Mouse (Mus musculus): ENCODE measurements around the gene Trim52.

Trim52 gene

DNA sequence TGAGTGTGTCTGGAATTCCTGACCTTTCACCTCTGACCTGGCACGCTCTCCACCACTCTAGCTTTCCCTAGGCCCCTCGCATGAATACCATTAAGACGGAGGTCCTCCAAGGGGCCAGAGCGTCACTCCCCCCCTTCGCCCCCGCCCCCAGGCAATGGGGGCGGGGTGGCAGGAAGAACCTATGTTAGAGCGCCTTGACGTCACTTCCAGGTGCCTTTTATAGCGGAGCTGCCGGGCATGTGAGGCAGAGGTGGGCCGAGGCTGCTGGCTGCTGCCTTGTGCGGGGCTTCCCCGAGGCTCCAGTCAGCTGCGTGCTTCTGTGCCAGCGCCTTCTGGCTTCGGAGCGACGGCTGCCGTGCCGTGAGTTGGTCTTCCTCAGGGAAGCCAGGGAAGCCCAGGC, at the start of gene Trim52:
TSS of gene Trim52 (plus strand) at position 219 of the 400 bp plus-strand sequence.
- DNase-seq (ENCODE audit: low spot score), result no peak

DNA sequence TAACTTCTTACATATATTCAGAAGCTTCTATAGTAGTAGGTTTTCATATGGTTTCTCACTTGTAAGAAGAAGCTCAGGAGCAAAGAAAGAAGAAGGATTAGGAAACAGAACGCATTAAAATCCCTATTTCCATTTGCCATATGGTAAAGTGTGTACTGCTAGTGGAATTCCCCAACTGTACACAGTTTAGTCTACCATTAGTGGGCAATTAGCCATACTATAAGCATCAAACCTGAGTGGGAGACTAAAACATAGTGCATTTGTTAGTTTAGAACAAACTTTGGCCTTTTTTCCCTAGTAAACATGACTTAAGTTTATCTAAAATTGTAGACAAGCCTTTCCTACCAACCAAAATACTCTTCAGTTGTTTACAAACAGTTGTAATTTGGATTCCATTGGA, 33.4 kb upstream of the Trim52 start:
- no peak for DNase-seq (ENCODE audit: low spot score)

DNA sequence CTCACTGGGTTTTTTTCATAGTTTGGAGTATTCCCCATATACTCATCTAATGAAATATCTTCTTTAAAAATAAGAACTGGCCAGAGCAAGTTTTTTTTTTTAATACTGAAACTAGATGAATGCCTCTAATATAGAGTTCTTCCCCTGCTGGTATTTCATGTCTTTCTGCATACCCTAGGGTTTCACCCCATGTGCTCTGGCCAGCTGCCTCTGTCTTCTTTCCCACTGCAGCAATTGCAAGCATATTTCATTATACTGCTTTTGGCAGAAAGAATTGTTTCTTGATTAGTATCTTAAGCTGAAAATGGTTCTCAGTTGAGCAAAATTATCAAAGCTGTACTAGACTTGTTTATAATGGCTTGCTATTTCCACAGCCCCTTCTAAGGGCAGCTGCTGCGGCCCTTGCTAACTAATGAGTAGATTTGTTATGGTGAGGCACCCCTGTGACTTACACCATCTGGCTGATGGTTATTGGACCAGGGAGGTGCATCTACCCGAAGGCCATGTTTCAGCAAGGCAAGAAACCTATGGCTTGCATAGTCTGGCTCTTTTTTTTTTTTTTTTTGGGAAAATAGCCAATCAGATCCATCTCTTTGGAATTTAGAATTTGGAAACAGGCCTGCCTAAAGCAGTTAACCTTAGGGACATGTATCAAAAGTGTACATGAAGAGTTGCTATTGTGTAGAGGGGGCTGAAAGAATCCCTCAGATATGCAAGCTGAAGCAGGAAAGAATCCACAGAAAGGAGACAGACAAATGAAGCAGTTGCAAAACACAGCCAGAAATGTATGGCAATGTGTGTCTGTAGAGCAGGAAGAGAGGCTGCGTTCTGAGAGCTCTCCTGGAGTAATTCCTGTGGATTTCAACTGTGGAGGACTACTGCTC, 30.6 kb upstream of the Trim52 start:
- peak; percentile 47 for DNase-seq (ENCODE audit: low spot score)

DNA sequence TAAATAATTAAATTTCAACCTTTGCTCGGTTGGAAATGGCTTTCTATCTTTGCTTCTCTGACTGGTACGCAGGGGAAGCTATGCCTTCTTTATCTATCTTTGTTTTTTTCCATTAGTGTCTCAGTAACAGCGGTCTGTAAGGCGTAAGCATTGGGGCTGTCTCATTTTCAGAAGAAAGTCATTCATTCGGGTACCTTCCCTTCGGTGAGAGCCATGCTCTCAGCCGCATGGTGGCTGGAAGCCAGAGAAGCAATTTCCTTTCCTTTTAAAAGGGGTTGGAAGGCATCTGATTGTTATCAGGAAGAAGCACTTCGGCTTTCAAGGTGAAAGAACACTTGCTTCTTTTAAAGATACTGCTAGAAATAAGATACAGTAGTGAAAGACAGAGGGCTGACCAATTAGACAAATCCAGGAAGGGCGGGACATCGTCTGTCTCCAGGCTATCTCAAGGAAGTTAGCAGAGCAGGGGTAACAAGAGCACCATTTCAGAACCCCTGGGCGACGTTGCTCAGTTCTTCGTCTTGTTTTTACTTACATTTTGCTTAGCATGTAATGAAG, 17.4 kb upstream of the Trim52 start:
- DNase-seq (ENCODE audit: low spot score), result no peak

DNA sequence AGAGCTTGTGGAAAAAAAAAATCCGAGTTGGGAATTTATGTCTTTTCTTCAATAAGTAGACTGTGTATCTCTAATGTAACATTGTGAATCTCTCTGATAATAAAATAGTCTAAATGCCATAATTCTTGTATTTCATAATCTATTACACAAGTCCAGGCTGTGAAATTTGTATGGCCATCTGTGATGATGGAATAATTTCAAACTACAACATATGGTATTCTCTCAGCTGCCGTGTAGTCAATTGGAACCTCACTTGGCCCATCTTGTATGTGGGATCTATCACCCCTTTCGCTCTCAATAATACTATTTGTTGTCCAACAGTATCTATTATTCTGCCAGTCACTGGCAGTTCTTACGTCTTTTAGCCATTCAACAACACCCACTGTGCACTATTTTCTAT, 9.2 kb upstream of the Trim52 start:
- no peak for DNase-seq (ENCODE audit: low spot score)

DNA sequence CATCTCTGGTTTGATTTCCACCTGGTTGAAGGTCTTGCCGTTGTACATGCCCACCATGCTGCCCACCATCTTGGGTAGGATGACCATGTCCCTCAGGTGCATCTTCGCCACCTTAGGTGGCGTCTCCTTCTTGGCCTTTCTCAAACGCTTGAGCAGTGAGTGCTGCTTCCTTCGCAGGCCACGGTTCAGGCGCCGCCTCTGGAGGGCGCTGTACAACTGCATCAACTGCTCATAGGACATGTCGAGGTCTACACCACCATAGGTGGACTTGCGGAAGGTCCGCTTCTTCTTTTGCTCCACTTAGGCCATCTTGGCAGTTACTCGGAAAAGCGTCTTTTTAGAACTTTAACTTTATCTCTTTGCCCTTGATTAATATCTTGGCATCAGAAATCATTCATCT, 5.1 kb upstream of the Trim52 start:
- DNase-seq (ENCODE audit: low spot score), result no peak

DNA sequence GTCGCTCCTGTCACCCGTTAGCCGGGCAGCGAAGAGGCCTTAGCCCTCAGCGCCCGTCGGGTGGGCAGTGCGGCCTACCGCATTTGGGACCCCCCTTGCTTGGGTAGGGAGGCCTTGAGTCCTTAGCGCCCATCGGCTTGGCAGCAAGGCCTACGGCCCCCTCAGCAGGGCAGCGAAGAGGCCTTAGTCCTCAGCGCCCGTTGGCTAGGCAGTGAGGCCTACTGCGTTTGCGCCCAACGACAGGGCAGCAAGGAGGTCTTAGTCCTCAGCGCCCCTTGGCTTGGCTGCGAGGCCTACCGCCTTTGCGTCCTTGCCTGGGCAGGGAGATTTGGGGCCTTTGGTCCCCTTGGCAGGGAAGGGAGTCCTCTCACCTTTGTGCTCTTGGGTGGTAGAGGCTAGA, 427 bp downstream of the Trim52 start:
- no peak for DNase-seq (ENCODE audit: low spot score)

DNA sequence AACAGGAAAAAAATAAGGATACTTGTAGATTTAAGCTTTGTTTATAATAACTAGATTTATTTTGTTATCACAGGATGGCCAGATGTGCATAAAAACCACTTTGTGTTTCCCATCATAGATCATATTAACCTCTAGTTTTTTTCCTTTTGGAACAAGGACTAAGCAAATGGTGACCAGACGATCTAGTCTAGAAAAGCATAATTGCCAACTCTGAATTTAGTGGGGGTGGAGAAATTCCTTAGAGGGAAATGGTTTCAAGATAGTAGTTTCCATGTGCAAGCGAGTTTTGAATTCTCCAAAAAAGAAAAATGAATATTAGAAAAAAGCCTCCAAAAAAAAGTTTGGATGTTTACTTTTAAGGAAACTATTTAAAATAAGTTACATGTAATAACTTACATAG, 13.4 kb downstream of the Trim52 start:
- DNase-seq (ENCODE audit: low spot score), result no peak

DNA sequence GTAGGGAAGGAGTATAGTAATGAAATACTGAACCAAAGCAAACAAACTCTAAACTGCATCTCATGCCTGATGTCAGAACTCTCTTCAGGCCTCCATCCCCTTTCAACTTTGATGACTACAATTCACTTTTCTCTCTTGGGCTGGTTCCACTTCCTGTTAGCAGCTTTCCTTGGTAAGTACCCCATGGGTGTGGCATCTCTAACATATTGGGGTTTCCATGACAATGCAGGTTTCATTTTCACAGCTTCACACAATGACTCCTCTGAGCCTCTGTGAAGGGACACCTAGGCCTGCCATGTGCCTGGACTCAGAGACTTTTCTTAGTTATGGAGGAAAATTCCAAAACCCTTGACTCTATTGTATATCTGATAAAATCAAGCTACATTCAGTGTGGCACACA, 30.3 kb downstream of the Trim52 start:
- DNase-seq (ENCODE audit: low spot score), result no peak

DNA sequence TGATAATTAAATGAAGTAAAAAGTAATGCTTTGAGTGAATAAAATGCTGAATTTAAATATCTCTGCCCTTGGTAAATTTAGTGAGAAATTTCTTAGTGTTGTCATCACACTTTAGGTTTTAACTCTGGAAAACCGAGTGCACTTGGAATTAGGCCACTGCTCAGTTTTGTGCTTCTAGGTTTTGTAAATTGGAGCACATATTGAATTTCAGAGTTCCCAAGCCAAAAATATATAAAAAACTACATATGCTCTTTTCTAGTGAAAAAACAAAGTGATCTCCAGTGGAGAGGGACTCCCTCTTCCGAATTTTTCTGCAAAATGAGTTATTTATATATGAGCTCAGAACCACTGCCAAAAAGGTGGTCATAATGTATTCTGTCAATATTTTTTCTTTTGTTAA, 45.2 kb downstream of the Trim52 start:
- DNase-seq (ENCODE audit: low spot score), result no peak

DNA sequence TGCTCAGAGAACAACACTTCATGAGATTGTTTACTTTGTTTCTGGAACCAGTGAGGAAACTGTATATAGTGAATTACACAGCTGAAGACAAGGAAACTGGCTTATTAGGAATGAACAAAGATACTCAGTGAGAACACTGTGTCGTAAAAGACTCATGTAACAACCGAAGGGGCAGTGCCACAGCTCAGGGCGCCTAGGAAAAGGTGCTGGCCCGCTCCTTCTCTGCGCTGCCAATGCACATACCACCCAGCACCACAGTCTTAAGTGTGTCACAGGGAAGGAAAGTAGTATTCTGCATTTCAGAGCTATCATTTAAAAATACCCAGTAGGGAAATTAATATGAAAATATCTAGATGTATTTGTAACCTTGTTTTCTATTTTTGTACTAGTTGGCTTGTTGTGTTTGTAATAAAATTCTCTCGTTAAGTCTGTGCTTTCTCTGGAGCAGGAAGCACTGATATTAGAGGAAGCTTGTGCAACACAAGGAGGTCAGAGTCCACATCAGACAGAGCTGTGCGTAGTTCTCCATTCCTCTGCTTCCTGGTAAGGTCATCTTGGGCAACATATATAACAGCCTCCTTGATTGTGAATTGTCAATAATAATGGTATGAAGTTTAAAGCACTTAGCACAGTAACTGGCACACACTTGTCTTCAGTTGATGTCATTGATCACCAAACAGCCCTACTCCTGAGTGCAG, 49.0 kb downstream of the Trim52 start:
- DNase-seq (ENCODE audit: low spot score), result peak; percentile 62

DNA sequence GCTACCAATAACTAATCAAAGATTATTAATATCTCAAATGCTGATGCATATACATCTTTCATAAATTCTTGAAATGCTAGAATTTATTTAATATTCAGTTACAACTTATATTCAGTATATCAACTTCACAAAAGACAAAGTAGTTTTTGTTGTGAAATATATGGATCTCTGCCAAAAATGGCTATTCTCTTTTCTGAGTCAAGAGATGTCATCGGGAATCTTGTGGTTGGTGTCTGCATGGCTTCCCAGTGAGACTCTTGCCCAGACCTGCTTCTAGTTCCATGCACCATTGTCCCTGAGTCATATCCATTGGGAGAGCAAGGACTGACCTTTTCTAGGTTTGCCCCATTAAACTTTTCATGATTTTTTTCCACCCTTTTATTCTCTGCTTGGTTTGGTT, 50.5 kb downstream of the Trim52 start:
- DNase-seq (ENCODE audit: low spot score), result peak; percentile 54

DNA sequence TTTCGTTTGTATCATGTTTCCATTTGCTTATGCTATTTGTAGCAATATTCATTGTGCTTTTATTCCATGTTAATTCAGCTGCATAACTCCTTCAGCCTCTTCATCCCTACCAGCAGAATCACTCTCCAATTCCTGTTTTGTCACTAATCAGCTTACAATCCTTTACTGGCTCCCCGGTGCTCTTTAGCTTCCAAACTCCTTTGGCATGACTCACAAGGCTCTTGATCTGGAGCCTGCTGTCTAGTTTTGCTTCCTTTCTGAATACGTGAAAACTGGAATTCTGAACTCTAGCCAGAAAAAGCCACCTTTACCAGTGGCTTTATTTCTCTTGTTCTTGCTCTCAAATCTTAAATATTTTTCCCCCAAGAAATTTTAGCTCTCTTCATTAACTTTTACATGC, 56.3 kb downstream of the Trim52 start:
- DNase-seq (ENCODE audit: low spot score), result peak; percentile 65

DNA sequence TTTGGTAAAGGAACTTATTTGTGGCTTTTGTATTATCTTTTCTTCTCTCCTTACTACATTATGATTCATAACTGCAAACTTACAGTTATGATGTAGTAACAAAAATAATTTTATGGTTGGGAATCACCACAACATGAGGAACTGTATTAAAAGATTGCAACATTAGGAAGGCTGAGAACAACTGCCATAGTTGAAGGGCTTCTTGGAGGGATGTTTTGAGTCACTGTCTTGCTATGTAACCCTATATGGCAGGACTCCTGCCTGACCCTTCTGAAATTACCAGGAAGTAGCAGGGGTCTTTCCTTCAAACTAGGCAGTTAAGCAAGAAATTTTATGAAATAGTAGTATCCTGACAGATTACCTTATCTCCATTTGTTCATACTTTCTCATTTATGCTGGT, 57.2 kb downstream of the Trim52 start:
- peak; percentile 61 for DNase-seq (ENCODE audit: low spot score)

DNA sequence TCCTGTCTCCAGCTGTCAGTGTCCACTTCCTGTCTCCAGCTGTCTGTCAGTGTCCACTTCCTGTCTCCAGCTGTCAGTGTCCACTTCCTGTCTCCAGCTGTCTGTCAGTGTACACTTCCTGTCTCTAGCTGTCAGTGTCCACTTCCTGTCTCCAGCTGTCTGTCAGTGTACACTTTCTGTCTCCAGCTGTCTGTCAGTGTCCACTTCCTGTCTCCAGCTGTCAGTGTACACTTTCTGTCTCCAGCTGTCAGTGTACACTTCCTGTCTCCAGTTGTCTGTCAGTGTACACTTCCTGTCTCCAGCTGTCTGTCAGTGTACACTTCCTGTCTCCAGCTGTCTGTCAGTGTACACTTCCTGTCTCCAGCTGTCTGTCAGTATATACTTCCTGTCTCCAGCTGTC, 57.9 kb downstream of the Trim52 start:
- peak; percentile 82 for DNase-seq (ENCODE audit: low spot score)

DNA sequence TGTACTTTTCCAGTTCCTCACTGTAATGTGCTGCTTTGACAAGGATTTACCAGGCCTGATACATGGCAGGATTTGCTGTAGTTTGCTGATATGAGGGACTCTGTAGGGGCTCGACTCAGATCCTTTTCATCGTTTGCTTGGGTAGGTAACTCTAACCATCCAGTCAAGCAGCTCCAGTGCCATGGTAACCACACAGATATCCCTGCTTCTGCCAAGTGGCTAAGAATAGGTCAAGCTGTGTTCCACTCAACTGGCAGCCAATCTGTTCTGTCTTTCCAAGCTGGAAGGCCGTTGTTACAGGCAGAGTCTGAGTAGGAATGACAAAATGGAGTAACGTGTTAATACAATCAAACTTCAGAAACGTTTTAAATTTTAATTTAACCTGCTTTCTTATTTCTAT, 70.9 kb downstream of the Trim52 start:
- peak; percentile 50 for DNase-seq (ENCODE audit: low spot score)

DNA sequence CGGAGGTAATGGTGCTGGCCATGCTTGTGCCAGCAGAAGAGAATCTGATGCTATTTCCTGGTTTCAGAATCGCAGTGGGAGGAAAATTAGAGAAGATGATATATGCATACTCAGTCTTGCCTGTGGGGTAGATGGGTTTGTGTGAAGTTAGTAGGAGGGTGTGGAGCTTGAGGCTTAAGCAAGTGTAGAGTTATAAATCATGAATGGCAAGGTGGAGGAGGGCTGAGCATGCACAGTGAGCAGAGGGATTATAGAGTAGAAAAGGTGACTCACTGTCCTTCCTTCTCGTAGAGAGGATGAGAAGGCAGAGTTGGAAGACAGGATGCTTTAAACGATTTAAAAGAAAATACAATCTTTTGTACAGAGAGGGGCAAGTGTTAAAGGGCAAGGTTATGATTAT, 72.2 kb downstream of the Trim52 start:
- no peak for DNase-seq (ENCODE audit: low spot score)

DNA sequence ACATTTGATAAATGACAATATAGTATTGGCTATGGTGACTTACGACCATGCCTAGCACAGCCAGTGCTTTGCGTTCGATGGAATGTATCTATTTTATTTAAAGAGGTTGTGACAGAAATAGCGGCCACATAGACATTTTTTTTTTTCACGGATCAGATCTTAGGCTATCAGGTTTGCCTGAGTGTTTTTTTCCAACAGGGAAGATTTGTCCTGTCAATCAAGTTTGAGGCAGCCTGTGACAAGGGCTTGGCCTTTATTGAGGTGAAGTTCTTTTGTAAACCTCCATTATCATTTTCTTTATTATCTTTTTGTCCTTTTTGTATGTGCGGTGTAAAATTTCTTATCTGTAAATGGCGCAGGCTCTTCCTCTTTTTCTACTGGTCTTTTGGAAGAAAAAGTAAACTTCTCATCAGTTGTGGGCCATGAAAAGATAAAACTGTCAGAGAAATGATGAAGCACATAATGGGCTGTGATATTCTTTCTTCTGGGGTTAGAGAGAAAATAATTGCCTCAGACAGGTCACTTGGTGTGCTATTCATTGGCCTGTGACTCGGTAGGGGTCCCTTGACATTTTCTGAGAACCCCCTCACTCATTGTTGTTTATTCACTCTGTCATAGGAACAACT, 73.2 kb downstream of the Trim52 start:
- no peak for DNase-seq (ENCODE audit: low spot score)

DNA sequence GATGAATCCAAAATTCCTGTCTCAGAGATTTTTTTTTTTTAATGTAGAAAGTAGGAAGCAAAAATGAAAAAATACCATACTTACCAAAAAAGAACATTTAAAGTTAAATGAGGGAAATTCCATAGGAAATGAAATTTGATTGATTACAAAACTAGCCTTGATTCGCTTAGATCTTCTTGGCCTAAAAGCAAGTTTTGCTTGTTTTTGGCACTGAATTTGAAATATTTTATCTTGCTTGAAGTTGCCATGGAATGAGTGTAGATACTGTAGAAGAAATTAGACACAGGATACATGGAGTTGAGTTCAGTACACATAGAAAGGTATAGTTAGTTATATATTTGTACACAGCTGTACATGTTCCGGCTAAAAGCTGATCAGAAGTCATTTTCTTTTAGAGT, 73.7 kb downstream of the Trim52 start:
- no peak for DNase-seq (ENCODE audit: low spot score)

DNA sequence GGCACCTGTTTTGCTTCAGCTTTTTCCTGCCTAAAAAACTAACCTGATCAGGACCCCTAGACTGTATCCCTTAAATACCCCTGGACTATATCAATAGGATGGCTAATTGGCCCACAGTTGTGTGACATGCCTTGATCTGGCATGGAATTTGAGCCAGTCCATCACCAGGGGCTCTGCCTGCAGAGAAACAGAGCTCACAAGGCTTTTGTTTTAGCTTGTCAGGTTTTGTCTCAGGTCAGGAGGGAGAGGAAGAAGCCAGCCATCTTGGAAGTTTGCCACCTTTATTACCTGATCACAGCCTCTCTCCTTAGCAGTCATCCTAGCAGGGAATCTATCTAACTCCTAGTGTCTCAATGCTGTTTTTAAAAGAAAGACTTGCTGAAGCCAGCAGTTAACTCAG, 74.6 kb downstream of the Trim52 start:
- DNase-seq (ENCODE audit: low spot score), result no peak

DNA sequence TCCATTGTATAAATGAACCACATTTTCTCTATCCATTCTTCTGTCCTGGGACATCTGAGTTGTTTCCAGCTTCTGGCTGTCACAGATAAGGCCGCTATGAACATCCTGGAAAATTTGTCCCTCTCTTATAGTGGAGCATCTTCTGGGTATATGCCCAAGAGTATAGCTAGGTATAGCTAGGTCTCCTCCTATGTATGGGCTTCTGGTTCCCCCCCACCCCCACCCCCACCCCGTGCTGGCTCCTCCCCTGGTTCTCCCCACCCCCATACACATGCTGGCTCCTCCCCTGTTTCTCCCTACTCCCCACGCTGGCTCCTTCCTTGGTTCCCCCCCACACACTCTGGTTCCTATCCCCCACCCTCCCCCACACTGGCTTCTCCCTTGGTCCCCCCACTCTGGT, 78.0 kb downstream of the Trim52 start:
- DNase-seq (ENCODE audit: low spot score), result no peak

Data from adipocyte (in vitro differentiated cells).